Mouse (Mus musculus) frontal cortex, postnatal 36 days (tissue): ENCODE measurements around the gene Mbd3l1.

Experiments used
- DNase-seq, 2 experiments: peaks; one replicate each; pipeline ENCODE4 v3.0.0; 2022; ENCODE audit warnings: low spot score in 2 of 2

Mbd3l1 gene

GRCm38 (mm10) chr9:18478168-18478567 lies at the start of gene Mbd3l1, which contains the start of gene Zfp558:
Mbd3l1 (plus strand) TSS chr9:18478359.
Zfp558 (minus strand) TSS chr9:18478268.
- no peak for DNase-seq

GRCm38 (mm10) chr9:18430354-18430753 lies 47.8 kb upstream of the Mbd3l1 start, which contains the start of gene Mbd3l2:
Mbd3l2 (plus strand) TSS chr9:18430654.
- DNase-seq, result no peak

- DNase-seq, result no peak
Measured at GRCm38 (mm10) chr9:18431687-18432086, 46.5 kb upstream of the Mbd3l1 start.

GRCm38 (mm10) chr9:18456520-18456919 lies 21.6 kb upstream of the Mbd3l1 start:
- DNase-seq, result no peak

DNA sequence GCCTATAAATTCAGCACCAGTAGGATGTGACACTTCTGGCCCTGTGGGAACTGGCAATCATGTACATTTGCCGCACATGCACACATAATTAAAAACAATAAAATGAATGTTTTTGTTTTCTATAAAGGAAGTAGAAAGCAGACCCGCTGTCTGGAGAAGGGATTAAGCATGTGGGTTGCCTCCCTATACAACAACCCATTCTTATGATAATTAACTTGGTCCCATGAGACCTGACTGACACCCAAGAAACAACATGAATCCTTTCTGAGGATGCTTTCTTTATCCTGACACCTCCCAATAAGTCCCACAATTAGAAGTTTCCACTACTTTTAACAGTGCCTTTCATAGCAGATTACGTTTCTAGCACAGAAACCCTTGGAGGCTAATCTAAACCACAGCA lies 10.8 kb upstream of the Mbd3l1 start:
- no peak for DNase-seq

DNA sequence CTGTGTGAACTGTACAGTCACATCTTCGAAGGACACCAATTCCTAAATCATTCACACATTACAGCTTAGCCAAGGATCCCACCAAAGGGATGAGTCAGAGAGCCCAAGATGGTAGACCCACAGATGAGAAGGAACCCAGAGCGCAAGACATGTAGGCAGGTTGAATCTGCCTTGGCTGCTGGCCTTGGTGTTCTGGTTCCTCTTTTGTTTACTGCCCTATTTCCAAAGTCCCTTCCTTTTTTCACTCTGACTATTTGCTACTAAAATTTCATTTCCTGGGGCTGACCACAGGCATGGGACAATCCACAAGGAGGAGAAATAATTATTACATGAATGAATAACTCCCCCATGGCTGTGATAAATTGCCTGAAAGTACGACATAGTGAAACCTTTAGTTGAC lies 10.2 kb upstream of the Mbd3l1 start:
- no peak for DNase-seq

GRCm38 (mm10) chr9:18473324-18474128 lies 4.6 kb upstream of the Mbd3l1 start:
- DNase-seq, result peak; percentile 61 to 63

DNA sequence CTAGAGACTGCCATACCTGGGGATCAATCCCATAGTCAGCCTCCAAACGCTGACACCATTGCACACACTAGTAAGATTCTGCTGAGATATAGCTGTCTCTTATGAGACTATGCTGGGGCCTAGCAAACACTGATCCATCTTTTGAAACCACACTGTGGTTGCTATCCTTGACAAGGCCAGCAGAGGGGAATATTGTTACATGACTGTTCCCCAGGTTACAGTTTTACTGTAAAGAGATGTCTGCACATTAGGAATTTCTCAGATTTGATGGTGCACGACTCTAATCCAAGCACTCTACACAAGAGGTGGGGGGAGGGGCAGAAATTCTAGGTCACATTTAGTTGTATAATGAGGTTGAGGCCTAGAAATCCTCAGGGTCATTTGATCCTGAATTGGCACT lies 29.9 kb downstream of the Mbd3l1 start:
- DNase-seq, result no peak
